Mouse (Mus musculus) layer of hippocampus, postnatal 36 days (tissue): ENCODE measurements at regions not wholly inside any gene's neighbourhood (a gene's known extent, or its start where the extent isn't known, plus 50 kb on each side); places are given as distances from the start of the nearest gene placed in this dataset.

ENCODE experiments used
- DNase-seq, 2 experiments: peaks; one replicate each; pipeline ENCODE4 v3.0.0; 2022

DNA sequence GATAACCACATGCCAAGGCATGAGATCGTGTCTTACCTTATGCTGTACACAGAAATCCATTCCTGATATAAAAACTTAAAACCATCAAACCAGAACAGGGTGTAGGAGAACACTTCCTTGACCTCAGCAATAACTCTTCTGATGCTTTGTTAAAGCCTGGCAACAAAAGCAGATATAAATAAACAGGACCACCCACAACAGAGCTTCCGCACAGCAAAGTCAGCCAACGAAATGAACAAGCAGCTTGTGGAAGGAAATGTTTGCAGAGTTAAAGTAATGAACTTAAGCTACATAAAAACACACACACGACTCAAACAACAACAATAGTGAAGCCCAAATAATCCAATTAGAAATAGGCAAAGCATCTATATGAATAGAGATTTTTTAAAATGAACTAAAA, 54.8 kb upstream of the Bach2 start:
- no peak for DNase-seq

DNA sequence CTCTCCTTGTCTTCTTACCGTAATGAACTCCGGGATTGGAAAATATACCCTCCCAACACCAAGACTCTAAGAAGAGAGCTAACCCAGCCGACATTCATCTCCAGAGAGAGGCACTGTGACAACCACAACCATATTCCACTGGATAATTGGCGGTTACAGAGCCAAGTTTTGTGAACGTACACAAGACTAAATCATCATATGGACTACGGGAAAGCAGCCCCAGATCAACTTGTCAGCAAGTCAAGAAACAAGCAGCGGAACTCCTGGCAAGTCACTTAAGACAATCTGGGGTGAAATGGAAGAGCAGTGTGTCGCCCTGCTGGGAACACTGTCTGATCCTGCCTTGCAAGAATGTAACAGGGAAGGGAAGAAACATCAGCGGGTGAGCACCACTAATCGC, 52.6 kb upstream of the Bach2 start:
- no peak for DNase-seq

DNA sequence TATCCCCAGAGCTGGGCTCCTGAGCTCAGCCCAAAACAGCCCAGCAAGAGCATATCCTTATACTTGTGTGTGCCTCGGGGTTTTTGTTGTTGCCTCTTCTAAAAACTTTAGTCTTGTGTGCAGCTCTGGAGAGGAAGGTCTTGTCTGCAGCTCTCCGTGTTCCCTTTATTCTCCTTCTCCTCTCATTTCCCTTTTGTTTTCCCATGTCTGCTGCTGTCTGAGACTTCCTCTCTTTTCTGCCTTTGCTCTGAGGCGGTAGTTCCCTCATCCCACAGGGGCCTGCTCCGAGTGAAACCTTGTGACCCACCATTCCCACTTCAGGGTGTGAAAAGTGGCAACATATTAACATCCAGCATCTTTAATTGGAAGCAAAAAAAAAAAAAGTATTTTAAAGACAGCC, 51.5 kb upstream of the Bach2 start:
- no peak for DNase-seq

- DNase-seq: no peak
These were observed 50.5 kb upstream of the Bach2 start for GRCm38 (mm10) chr4:32188076-32188475.

GRCm38 (mm10) chr4:32188752-32189415, 49.7 kb upstream of the Bach2 start:
- DNase-seq: no peak
